Mouse (Mus musculus) macrophage (primary cell): ENCODE data around the gene Thsd4. TPM values are rescaled to one million over a fixed set of nuclear protein-coding genes. Genes with fewer than 3 reads are reported as not detected.

Source experiments
- H3K27ac ChIP-seq: fragments of 350-480 bp; formaldehyde crosslinking; 2 replicates; pipeline ENCODE4 v1.9.0; 2021
- H3K36me3 ChIP-seq: fragments of 350-480 bp; formaldehyde crosslinking; 2 replicates; pipeline ENCODE4 v1.9.0; 2021; ENCODE audit errors: inconsistent target
- H3K4me3 ChIP-seq: fragments of 350-480 bp; formaldehyde crosslinking; 2 replicates; pipeline ENCODE4 v1.9.0; 2021; ENCODE audit errors: inconsistent target
- H3K79me2 ChIP-seq: fragments of 350-480 bp; formaldehyde crosslinking; 2 replicates; pipeline ENCODE4 v1.9.0; 2021; ENCODE audit errors: inconsistent target
- WGBS: methylation state at CpG from one replicate; pipeline ENCODE4 v1.1.7; 2026; ENCODE audit warnings: inconsistent platforms; ENCODE audit not compliant: missing documents; 5-methylcytosine and 5-hydroxymethylcytosine counted together
- polyA plus RNA-seq: library from polyadenylated mRNA; stranded (reverse); fragments of 250-400 nt; gene quantifications from 3 replicates; pipeline ENCODE4 v1.2.4, GENCODE M21; 2018; ENCODE audit warnings: inconsistent platforms

Thsd4 gene
- polyA plus RNA-seq, 1 experiment from 2014 or later = not detected

- no peak overlapping the region for H3K27ac ChIP-seq
- 94% methylated on average over 13 of the region's 13 CpGs for WGBS
These were observed 67.3 kb downstream of the Thsd4 start for GRCm38 (mm10) chr9:60454406-60455076.

GRCm38 (mm10) chr9:60449498-60449897 is 72.3 kb downstream of the Thsd4 start:
- Histone ChIP-seq H3K36me3 (no peaks in the 10 kb centered on the region), H3K4me3 (no peak overlapping the region), H3K79me2 (no peaks in the 10 kb centered on the region), H3K27ac (no peak overlapping the region)
- 93% methylated on average over 3 of the region's 3 CpGs for WGBS

More at GRCm38 (mm10) chr9:60454406-60455076, 67.3 kb downstream of the Thsd4 start:
- H3K79me2 ChIP-seq = no peaks in the 10 kb centered on the region
- no peak overlapping the region for H3K4me3 ChIP-seq
- H3K36me3 ChIP-seq = no peaks in the 10 kb centered on the region

GRCm38 (mm10) chr9:60445821-60446220 is 76.0 kb downstream of the Thsd4 start:
- no peaks in the 10 kb centered on the region for H3K36me3 ChIP-seq
- WGBS = 95% methylated on average over 4 of the region's 4 CpGs

GRCm38 (mm10) chr9:60441274-60441902 is 80.5 kb downstream of the Thsd4 start:
- Histone ChIP-seq H3K27ac (no peak overlapping the region), H3K36me3 (no peaks in the 10 kb centered on the region), H3K79me2 (no peaks in the 10 kb centered on the region), H3K4me3 (no peak overlapping the region)
- 91% methylated on average over 8 of the region's 10 CpGs for WGBS

More at GRCm38 (mm10) chr9:60445821-60446220, 76.0 kb downstream of the Thsd4 start:
- H3K4me3 ChIP-seq = no peak overlapping the region
- no peak overlapping the region for H3K27ac ChIP-seq
- no peaks in the 10 kb centered on the region for H3K79me2 ChIP-seq

GRCm38 (mm10) chr9:60440506-60440905 is 81.3 kb downstream of the Thsd4 start:
- 93% methylated on average over 8 of the region's 8 CpGs for WGBS
- Histone ChIP-seq H3K4me3 (no peak overlapping the region), H3K27ac (no peak overlapping the region), H3K36me3 (no peaks in the 10 kb centered on the region), H3K79me2 (no peaks in the 10 kb centered on the region)

- Histone ChIP-seq H3K4me3 (no peak overlapping the region), H3K36me3 (no peaks in the 10 kb centered on the region), H3K27ac (no peak overlapping the region), H3K79me2 (no peaks in the 10 kb centered on the region)
- WGBS = 90% methylated on average over 3 of the region's 3 CpGs
These were observed 85.6 kb downstream of the Thsd4 start for GRCm38 (mm10) chr9:60436246-60436645.

- 87% methylated on average over 2 of the region's 2 CpGs for WGBS
- Histone ChIP-seq H3K36me3 (no peaks in the 10 kb centered on the region), H3K4me3 (no peak overlapping the region)
These were observed 87.8 kb downstream of the Thsd4 start for GRCm38 (mm10) chr9:60434093-60434492.

GRCm38 (mm10) chr9:60431924-60432323 is 89.9 kb downstream of the Thsd4 start:
- Histone ChIP-seq H3K36me3 (no peaks in the 10 kb centered on the region), H3K4me3 (no peak overlapping the region), H3K79me2 (no peaks in the 10 kb centered on the region), H3K27ac (no peak overlapping the region)
- WGBS = 88% methylated on average over 4 of the region's 4 CpGs

More at GRCm38 (mm10) chr9:60434093-60434492, 87.8 kb downstream of the Thsd4 start:
- Histone ChIP-seq H3K79me2 (no peaks in the 10 kb centered on the region), H3K27ac (no peak overlapping the region)

GRCm38 (mm10) chr9:60430017-60430416 is 91.8 kb downstream of the Thsd4 start:
- Histone ChIP-seq H3K27ac (no peak overlapping the region), H3K4me3 (no peak overlapping the region), H3K79me2 (no peaks in the 10 kb centered on the region), H3K36me3 (no peaks in the 10 kb centered on the region)
- WGBS = 93% methylated on average over 4 of the region's 4 CpGs

- 76% methylated on average over 4 of the region's 4 CpGs for WGBS
- no peaks in the 10 kb centered on the region for H3K36me3 ChIP-seq
- H3K27ac ChIP-seq = no peak overlapping the region
- H3K79me2 ChIP-seq = no peaks in the 10 kb centered on the region
- no peak overlapping the region for H3K4me3 ChIP-seq
These were observed 107.6 kb downstream of the Thsd4 start for GRCm38 (mm10) chr9:60414076-60414755.

GRCm38 (mm10) chr9:60410872-60411635 is 110.8 kb downstream of the Thsd4 start:
- no peaks in the 10 kb centered on the region for H3K36me3 ChIP-seq

GRCm38 (mm10) chr9:60407374-60407773 is 114.5 kb downstream of the Thsd4 start:
- no peak overlapping the region for H3K27ac ChIP-seq
- WGBS = 75% methylated on average over 1 of the region's 1 CpGs
- no peaks in the 10 kb centered on the region for H3K79me2 ChIP-seq
- H3K36me3 ChIP-seq = no peaks in the 10 kb centered on the region
- H3K4me3 ChIP-seq = no peak overlapping the region

More at GRCm38 (mm10) chr9:60410872-60411635, 110.8 kb downstream of the Thsd4 start:
- Histone ChIP-seq H3K4me3 (no peak overlapping the region), H3K27ac (no peak overlapping the region), H3K79me2 (no peaks in the 10 kb centered on the region)
- 94% methylated on average over 17 of the region's 17 CpGs for WGBS

- Histone ChIP-seq H3K4me3 (no peak overlapping the region), H3K36me3 (no peaks in the 10 kb centered on the region), H3K79me2 (no peaks in the 10 kb centered on the region), H3K27ac (no peak overlapping the region)
- WGBS = 13% methylated on average over 7 of the region's 7 CpGs
These were observed 116.1 kb downstream of the Thsd4 start for GRCm38 (mm10) chr9:60405777-60406176.

GRCm38 (mm10) chr9:60402681-60403080 is 119.2 kb downstream of the Thsd4 start:
- no peaks in the 10 kb centered on the region for H3K79me2 ChIP-seq
- WGBS = 98% methylated on average over 6 of the region's 6 CpGs
- H3K4me3 ChIP-seq = no peak overlapping the region
- H3K27ac ChIP-seq = no peak overlapping the region
- no peaks in the 10 kb centered on the region for H3K36me3 ChIP-seq
